Mouse (Mus musculus): Measurements from ENCODE around the gene Zfp408. TPM values are rescaled to one million over a fixed set of nuclear protein-coding genes. Genes with fewer than 3 reads are reported as not detected.

The Zfp408 gene
- polyA plus RNA-seq, 1 experiment from 2014 or later = 7.6 TPM

GRCm38 (mm10) chr2:91635486-91635885 lies 14.1 kb downstream of the Zfp408 start:
- Histone ChIP-seq H3K4me1 (ENCODE audit: control insufficient read depth, insufficient read depth, low read length) (0 out of 2 replicates have a peak, but pooled peaks cover 8% of the 10 kb centered on the region), H3K27ac (ENCODE audit: low read length) (peak overlapping the region; percentile 44), H3K4me2 (replicated peaks; ENCODE audit: low read depth, low read length) (no peak overlapping the region), H3K36me3 (ENCODE audit: control insufficient read depth, insufficient read depth, low read length) (no peaks in the 10 kb centered on the region), H3K27me3 (ENCODE audit: control insufficient read depth, insufficient read depth, low read length) (no peaks in the 10 kb centered on the region), H3K9me3 (ENCODE audit: control insufficient read depth, low read depth, low read length) (no peaks in the 10 kb centered on the region), H3K9ac (replicated peaks; ENCODE audit: low read depth, low read length) (no peak overlapping the region), H3K4me3 (ENCODE audit: low read depth, low read length) (no peak overlapping the region)
- no peak for ATAC-seq (ENCODE audit: insufficient number of reproducible peaks, insufficient read depth, low FRiP score, low read depth)
- 89% methylated on average over 11 of the region's 11 CpGs for WGBS

DNA sequence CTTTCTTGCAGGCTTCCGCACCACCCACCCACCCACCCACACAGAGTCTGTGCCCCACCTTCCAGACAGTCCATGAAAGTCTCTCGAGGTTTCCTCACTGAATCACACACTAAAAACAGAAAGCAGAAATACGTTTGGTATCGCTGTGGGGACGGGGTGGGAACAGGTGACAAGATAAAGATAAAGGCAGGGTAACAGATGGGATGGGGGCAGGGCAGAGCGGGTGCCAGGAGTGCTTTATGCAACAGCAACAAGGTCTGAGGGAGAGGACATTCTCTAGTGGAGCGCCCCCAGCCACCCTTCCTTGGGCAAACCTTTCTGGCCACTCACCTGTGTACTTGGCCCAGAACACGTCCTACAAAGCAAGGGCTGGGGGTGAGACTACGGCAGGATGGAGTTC lies 14.8 kb downstream of the Zfp408 start:
- no peak for ATAC-seq (ENCODE audit: insufficient number of reproducible peaks, insufficient read depth, low FRiP score, low read depth)
- Histone ChIP-seq H3K36me3 (ENCODE audit: control insufficient read depth, insufficient read depth, low read length) (no peaks in the 10 kb centered on the region), H3K4me3 (ENCODE audit: low read depth, low read length) (no peak overlapping the region), H3K9me3 (ENCODE audit: control insufficient read depth, low read depth, low read length) (no peaks in the 10 kb centered on the region), H3K4me2 (replicated peaks; ENCODE audit: low read depth, low read length) (no peak overlapping the region), H3K27me3 (ENCODE audit: control insufficient read depth, insufficient read depth, low read length) (no peaks in the 10 kb centered on the region), H3K27ac (ENCODE audit: low read length) (no peak overlapping the region), H3K4me1 (ENCODE audit: control insufficient read depth, insufficient read depth, low read length) (0 out of 2 replicates have a peak, but pooled peaks cover 8% of the 10 kb centered on the region), H3K9ac (replicated peaks; ENCODE audit: low read depth, low read length) (no peak overlapping the region)
- WGBS = 76% methylated on average over 9 of the region's 9 CpGs

DNA sequence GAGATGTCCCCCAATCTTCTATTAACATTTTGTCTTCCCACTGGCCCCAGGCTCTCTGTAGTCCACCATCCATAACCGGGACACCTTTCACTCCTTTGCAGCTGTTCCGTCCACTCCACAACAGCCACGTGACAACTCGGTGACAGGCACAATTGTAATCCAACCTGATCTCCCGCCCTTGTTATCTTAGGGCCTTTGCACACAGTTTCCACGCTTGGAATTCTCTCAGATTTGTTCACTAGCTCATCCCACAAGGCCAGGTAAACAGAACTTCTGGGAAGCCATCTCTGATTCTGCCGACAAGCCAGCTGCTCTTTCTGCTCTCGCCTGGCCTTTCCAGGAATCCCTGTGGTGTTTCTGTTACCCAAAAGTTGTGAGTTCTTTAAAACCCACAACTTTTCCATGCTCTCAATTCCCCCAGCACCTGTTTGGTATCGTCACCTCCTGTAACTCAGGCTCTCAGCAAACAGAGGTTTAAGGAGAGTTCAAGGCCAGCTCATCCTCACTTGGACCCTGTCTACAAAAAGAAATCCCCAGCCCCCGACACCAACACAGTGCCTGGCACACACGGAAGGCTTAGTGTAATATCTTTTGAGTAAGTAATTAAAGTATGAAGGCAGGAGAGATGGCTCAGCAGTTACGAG lies 16.1 kb downstream of the Zfp408 start:
- Histone ChIP-seq H3K27ac (ENCODE audit: low read length) (no peak overlapping the region), H3K4me2 (replicated peaks; ENCODE audit: low read depth, low read length) (no peak overlapping the region), H3K9me3 (ENCODE audit: control insufficient read depth, low read depth, low read length) (no peaks in the 10 kb centered on the region), H3K4me1 (ENCODE audit: control insufficient read depth, insufficient read depth, low read length) (0 out of 2 replicates have a peak, but pooled peaks cover 8% of the 10 kb centered on the region), H3K9ac (replicated peaks; ENCODE audit: low read depth, low read length) (no peak overlapping the region), H3K27me3 (ENCODE audit: control insufficient read depth, insufficient read depth, low read length) (no peaks in the 10 kb centered on the region), H3K36me3 (ENCODE audit: control insufficient read depth, insufficient read depth, low read length) (no peaks in the 10 kb centered on the region), H3K4me3 (ENCODE audit: low read depth, low read length) (no peak overlapping the region)
- ATAC-seq (ENCODE audit: insufficient number of reproducible peaks, insufficient read depth, low FRiP score, low read depth) = no peak
- WGBS = 61% methylated on average over 12 of the region's 12 CpGs

- no peaks in the 10 kb centered on the region for H3K36me3 ChIP-seq (ENCODE audit: control insufficient read depth, insufficient read depth, low read length)
- H3K9ac ChIP-seq (replicated peaks; ENCODE audit: low read depth, low read length) = no peak overlapping the region
- H3K27ac ChIP-seq (ENCODE audit: low read length) = no peak overlapping the region
- H3K4me1 ChIP-seq (ENCODE audit: control insufficient read depth, insufficient read depth, low read length) = 0 out of 2 replicates have a peak, but pooled peaks cover 8% of the 10 kb centered on the region
- H3K9me3 ChIP-seq (ENCODE audit: control insufficient read depth, low read depth, low read length) = no peaks in the 10 kb centered on the region
- WGBS = 64% methylated on average over 5 of the region's 5 CpGs
- no peak overlapping the region for H3K4me3 ChIP-seq (ENCODE audit: low read depth, low read length)
- no peaks in the 10 kb centered on the region for H3K27me3 ChIP-seq (ENCODE audit: control insufficient read depth, insufficient read depth, low read length)
- no peak overlapping the region for H3K4me2 ChIP-seq (replicated peaks; ENCODE audit: low read depth, low read length)
- no peak for ATAC-seq (ENCODE audit: insufficient number of reproducible peaks, insufficient read depth, low FRiP score, low read depth)
Measured at GRCm38 (mm10) chr2:91632316-91632715, 17.3 kb downstream of the Zfp408 start.

DNA sequence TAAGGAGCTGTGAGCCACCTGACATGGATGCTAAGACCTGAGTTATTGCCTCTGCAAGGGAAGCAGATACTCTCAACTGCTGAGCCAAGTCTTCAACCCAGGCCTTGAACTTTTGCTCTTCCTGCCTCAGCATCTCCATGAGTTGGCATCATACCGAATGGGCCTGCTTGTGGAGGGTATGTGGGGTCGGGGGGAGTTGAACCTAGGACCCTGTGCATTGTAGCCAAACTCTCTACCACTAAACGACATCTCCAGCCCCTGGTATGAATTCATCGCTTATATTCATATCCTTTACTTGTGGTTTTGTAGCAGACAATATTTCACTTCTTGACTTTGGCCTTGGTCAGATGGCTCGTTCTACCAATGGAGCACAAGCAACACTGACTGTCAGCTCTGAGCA lies 17.8 kb downstream of the Zfp408 start:
- no peak overlapping the region for H3K4me3 ChIP-seq (ENCODE audit: low read depth, low read length)
- no peaks in the 10 kb centered on the region for H3K9me3 ChIP-seq (ENCODE audit: control insufficient read depth, low read depth, low read length)
- no peaks in the 10 kb centered on the region for H3K36me3 ChIP-seq (ENCODE audit: control insufficient read depth, insufficient read depth, low read length)
- WGBS = 83% methylated on average over 5 of the region's 5 CpGs
- 0 out of 2 replicates have a peak, but pooled peaks cover 8% of the 10 kb centered on the region for H3K4me1 ChIP-seq (ENCODE audit: control insufficient read depth, insufficient read depth, low read length)
- no peaks in the 10 kb centered on the region for H3K27me3 ChIP-seq (ENCODE audit: control insufficient read depth, insufficient read depth, low read length)
- ATAC-seq (ENCODE audit: insufficient number of reproducible peaks, insufficient read depth, low FRiP score, low read depth) = no peak
- no peak overlapping the region for H3K4me2 ChIP-seq (replicated peaks; ENCODE audit: low read depth, low read length)
- H3K27ac ChIP-seq (ENCODE audit: low read length) = no peak overlapping the region
- no peak overlapping the region for H3K9ac ChIP-seq (replicated peaks; ENCODE audit: low read depth, low read length)

DNA sequence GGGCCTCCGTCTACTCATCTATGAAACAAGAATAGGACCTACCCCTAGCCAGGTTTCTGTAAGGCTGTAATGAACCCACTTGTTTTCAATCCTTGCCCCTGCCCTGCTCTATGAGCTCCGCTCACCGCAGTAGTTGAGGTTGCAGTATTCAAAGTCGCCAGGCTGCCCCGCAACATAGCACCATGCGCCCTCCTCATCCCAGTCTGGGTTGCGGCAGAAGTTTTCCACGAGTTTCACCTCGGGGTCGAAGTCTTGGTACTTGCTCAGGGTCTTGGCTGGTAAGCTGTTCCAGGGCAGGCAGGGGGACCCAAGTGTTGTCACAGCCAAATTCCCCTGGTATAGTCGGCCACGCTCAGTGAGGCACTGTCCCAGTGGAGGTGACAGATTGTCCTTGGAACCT lies 19.2 kb downstream of the Zfp408 start:
- no peak for ATAC-seq (ENCODE audit: insufficient number of reproducible peaks, insufficient read depth, low FRiP score, low read depth)
- H3K4me2 ChIP-seq (replicated peaks; ENCODE audit: low read depth, low read length) = no peak overlapping the region

GRCm38 (mm10) chr2:91629682-91630081 lies 19.9 kb downstream of the Zfp408 start:
- Histone ChIP-seq H3K4me3 (ENCODE audit: low read depth, low read length) (no peak overlapping the region), H3K27me3 (ENCODE audit: control insufficient read depth, insufficient read depth, low read length) (no peaks in the 10 kb centered on the region), H3K4me1 (ENCODE audit: control insufficient read depth, insufficient read depth, low read length) (no peaks in the 10 kb centered on the region), H3K9me3 (ENCODE audit: control insufficient read depth, low read depth, low read length) (no peaks in the 10 kb centered on the region), H3K36me3 (ENCODE audit: control insufficient read depth, insufficient read depth, low read length) (no peaks in the 10 kb centered on the region), H3K4me2 (replicated peaks; ENCODE audit: low read depth, low read length) (no peak overlapping the region), H3K27ac (ENCODE audit: low read length) (no peak overlapping the region), H3K9ac (replicated peaks; ENCODE audit: low read depth, low read length) (no peak overlapping the region)
- WGBS = 88% methylated on average over 18 of the region's 18 CpGs
- ATAC-seq (ENCODE audit: insufficient number of reproducible peaks, insufficient read depth, low FRiP score, low read depth) = no peak

More for the DNA sequence above, 19.2 kb downstream of the Zfp408 start:
- Histone ChIP-seq H3K9me3 (ENCODE audit: control insufficient read depth, low read depth, low read length) (no peaks in the 10 kb centered on the region), H3K9ac (replicated peaks; ENCODE audit: low read depth, low read length) (no peak overlapping the region), H3K36me3 (ENCODE audit: control insufficient read depth, insufficient read depth, low read length) (no peaks in the 10 kb centered on the region), H3K4me1 (ENCODE audit: control insufficient read depth, insufficient read depth, low read length) (no peaks in the 10 kb centered on the region), H3K27me3 (ENCODE audit: control insufficient read depth, insufficient read depth, low read length) (no peaks in the 10 kb centered on the region), H3K27ac (ENCODE audit: low read length) (no peak overlapping the region), H3K4me3 (ENCODE audit: low read depth, low read length) (no peak overlapping the region)
- 90% methylated on average over 12 of the region's 12 CpGs for WGBS

DNA sequence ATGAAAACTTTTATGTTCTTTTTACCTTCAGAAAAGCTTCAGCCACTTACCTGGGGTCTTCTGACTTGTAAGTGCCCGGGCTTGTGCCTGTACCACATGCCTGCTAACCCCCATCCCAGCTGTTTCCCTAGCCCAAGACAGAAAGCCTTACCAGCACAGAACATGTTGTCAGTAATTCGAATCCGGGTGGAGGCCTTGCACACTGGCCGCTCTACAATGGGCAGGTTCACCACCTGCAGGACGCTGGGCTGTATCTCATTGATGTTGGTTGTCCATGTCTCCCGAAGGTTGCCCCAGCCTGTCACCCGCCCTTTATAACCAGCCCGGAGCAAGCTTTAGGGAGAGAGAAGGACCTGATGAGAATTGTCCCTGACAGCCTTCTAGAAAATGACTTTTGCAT lies 21.4 kb downstream of the Zfp408 start:
- no peaks in the 10 kb centered on the region; the same call in 1 of the 2 replicates for H3K36me3 ChIP-seq (ENCODE audit: control insufficient read depth, insufficient read depth, low read length)
- H3K4me1 ChIP-seq (ENCODE audit: control insufficient read depth, insufficient read depth, low read length) = no peaks in the 10 kb centered on the region
- no peaks in the 10 kb centered on the region for H3K27me3 ChIP-seq (ENCODE audit: control insufficient read depth, insufficient read depth, low read length)
- 87% methylated on average over 8 of the region's 8 CpGs for WGBS
- H3K9me3 ChIP-seq (ENCODE audit: control insufficient read depth, low read depth, low read length) = no peaks in the 10 kb centered on the region
- no peak overlapping the region for H3K9ac ChIP-seq (replicated peaks; ENCODE audit: low read depth, low read length)
- no peak overlapping the region for H3K27ac ChIP-seq (ENCODE audit: low read length)
- no peak overlapping the region for H3K4me2 ChIP-seq (replicated peaks; ENCODE audit: low read depth, low read length)
- ATAC-seq (ENCODE audit: insufficient number of reproducible peaks, insufficient read depth, low FRiP score, low read depth) = no peak
- no peak overlapping the region for H3K4me3 ChIP-seq (ENCODE audit: low read depth, low read length)

DNA sequence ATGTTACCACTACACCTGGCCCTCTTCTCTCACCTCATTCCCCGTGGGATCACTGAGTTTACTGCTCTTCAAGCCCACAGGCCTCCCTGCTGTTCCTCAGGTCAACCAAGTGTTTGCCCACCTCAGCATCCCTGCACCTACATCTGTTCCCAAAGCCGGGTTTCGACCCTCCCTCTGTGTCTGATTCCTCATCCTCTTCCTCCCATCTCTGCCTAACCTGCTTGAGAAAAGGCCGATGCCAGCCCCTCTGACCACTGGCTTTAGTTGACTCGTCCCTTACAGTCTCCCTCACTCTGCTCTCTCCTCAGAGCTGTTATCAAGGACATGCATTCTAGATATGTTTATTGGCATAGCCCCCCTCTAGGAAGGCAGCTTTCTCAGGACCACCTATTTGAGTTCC lies 22.1 kb downstream of the Zfp408 start:
- H3K4me2 ChIP-seq (replicated peaks; ENCODE audit: low read depth, low read length) = no peak overlapping the region
- H3K9me3 ChIP-seq (ENCODE audit: control insufficient read depth, low read depth, low read length) = no peaks in the 10 kb centered on the region
- no peak overlapping the region for H3K4me3 ChIP-seq (ENCODE audit: low read depth, low read length)
- H3K9ac ChIP-seq (replicated peaks; ENCODE audit: low read depth, low read length) = no peak overlapping the region
- no peaks in the 10 kb centered on the region; the same call in 1 of the 2 replicates for H3K36me3 ChIP-seq (ENCODE audit: control insufficient read depth, insufficient read depth, low read length)
- H3K4me1 ChIP-seq (ENCODE audit: control insufficient read depth, insufficient read depth, low read length) = no peaks in the 10 kb centered on the region
- ATAC-seq (ENCODE audit: insufficient number of reproducible peaks, insufficient read depth, low FRiP score, low read depth) = no peak
- no peaks in the 10 kb centered on the region for H3K27me3 ChIP-seq (ENCODE audit: control insufficient read depth, insufficient read depth, low read length)
- WGBS = 78% methylated on average over 5 of the region's 5 CpGs
- H3K27ac ChIP-seq (ENCODE audit: low read length) = no peak overlapping the region

Measured in stomach, embryonic 14.5 days (tissue).